Mouse (Mus musculus) midbrain, embryonic 11.5 days (tissue): ENCODE measurements around the gene Aim2. TPM values are rescaled to one million over a fixed set of nuclear protein-coding genes. Genes with fewer than 3 reads are reported as not detected.
"Not testable (repeated sequence)": the region's sequence is repeated elsewhere in the genome, so short reads cannot be mapped to it uniquely, and the experiment has no call there.

Experiments used
- ATAC-seq: fragments of 200-750 bp; cut with Nextera tagmentation; 2 replicates; pipeline ENCODE4 v1.8.0; 2017; ENCODE audit warnings: moderate TSS enrichment, moderate library complexity; ENCODE audit not compliant: low FRiP score
- DNase-seq: peaks from one replicate; pipeline ENCODE4 v3.0.0; 2015; ENCODE audit warnings: low spot score; ENCODE audit errors: missing footprints
- H3K27ac ChIP-seq: fragments of 300-500 bp; sonication (generic); 2 replicates; pipeline ENCODE4 v1.5.1; 2014; ENCODE audit warnings: low read depth, low read length
- H3K27me3 ChIP-seq: fragments of 300-500 bp; sonication (generic); 2 replicates; pipeline ENCODE4 v1.6.1; 2014; ENCODE audit warnings: mild to moderate bottlenecking, low read length, moderate library complexity, mixed read lengths; ENCODE audit not compliant: control insufficient read depth, insufficient read depth
- H3K36me3 ChIP-seq: fragments of 300-500 bp; sonication (generic); 2 replicates; pipeline ENCODE4 v1.6.1; 2014; ENCODE audit warnings: mild to moderate bottlenecking, low read length, moderate library complexity, mixed read lengths; ENCODE audit not compliant: control insufficient read depth, insufficient read depth
- H3K4me1 ChIP-seq: fragments of 300-500 bp; sonication (generic); 2 replicates; pipeline ENCODE4 v1.6.1; 2014; ENCODE audit warnings: low read length; ENCODE audit not compliant: control insufficient read depth, insufficient read depth
- H3K4me2 ChIP-seq: fragments of 300-500 bp; sonication (generic); 2 replicates; pipeline ENCODE4 v1.6.1; 2014; ENCODE audit warnings: mild to moderate bottlenecking, moderate library complexity
- H3K4me3 ChIP-seq: fragments of 300-500 bp; sonication (generic); 2 replicates; pipeline ENCODE4 v1.5.1; 2014; ENCODE audit warnings: low read depth, low read length
- H3K9ac ChIP-seq: fragments of 300-500 bp; sonication (generic); 2 replicates; pipeline ENCODE4 v1.6.1; 2014; ENCODE audit warnings: low read length
- H3K9me3 ChIP-seq: fragments of 300-500 bp; sonication (generic); 2 replicates; pipeline ENCODE4 v1.6.1; 2016; ENCODE audit warnings: low read length; ENCODE audit not compliant: control insufficient read depth
- WGBS: fragments of 180-500 bp; shearing (Covaris S2); extraction: QIAGEN DNeasy Blood & Tissue Kit; methylation state at CpG from one replicate; pipeline ENCODE4 v1.1.7; 2014; 5-methylcytosine and 5-hydroxymethylcytosine counted together
- polyA plus RNA-seq: library from polyadenylated mRNA; unstranded; fragments of >200 nt; fragmentation: Nextera tagmentation; extraction: Ambion mirVana; gene quantifications from 2 replicates; pipeline ENCODE4 v1.2.1, GENCODE M21; 2014

The Aim2 gene
- polyA plus RNA-seq, 1 experiment from 2014 or later, result 4.1 TPM

DNA sequence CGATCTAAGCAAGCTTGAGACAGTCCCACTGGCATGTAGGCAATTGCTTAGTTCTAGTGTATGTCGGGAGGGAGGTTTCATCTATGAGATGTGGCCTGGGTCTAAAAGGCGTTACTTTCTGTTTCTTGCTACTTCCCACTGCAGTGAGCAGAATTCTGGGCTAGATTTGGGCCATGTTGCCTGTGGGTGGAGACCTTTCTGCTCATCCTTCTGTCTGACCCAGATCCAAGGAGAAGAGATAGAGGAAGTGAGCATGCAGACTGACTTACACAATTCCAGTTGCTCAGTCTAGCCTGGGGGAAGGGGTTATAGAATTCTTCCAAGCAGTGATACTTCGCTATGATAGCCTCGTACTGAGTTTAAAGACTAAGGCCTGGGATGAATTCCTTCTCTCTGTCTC is 101.0 kb downstream of the Aim2 start:
- Histone ChIP-seq H3K4me3 (no peak overlapping the region), H3K36me3 (no peaks in the 10 kb centered on the region), H3K27ac (no peak overlapping the region), H3K4me2 (no peak overlapping the region), H3K9me3 (no peaks in the 10 kb centered on the region), H3K4me1 (no peaks in the 10 kb centered on the region), H3K27me3 (no peaks in the 10 kb centered on the region), H3K9ac (no peak overlapping the region)
- no peak for DNase-seq
- 92% methylated on average over 5 of the region's 5 CpGs for WGBS
- ATAC-seq, result no peak

DNA sequence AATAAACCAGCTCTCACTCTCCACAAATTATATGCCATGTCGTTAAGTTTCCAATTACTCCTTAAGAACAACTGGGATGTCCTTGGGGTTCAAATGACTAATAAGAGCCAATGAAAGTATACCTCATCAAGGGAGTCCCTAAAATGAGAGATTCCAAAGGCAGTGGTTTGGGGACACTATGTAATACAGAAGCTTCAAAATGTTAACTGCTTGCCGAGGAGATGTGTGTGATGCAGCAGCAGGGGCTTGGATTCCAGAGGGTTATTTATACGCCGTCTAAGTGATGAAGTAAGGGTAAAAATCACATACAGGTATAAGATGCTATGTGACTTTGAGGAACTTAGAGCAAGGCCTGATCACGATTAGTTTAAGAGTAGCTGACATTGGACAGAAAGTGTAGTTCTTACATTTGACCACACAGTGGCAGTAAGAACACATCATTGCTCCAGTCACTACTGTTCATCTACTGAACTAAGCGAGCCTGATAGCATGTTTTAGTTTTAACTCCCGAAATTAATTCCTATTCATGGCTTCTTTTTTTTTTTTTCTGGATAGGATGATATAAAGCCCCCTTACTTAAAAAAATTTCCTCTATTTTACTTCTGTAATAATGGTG is 105.6 kb downstream of the Aim2 start:
- Histone ChIP-seq H3K27ac (no peak overlapping the region), H3K4me1 (no peaks in the 10 kb centered on the region), H3K9ac (no peak overlapping the region), H3K4me3 (no peak overlapping the region), H3K4me2 (no peak overlapping the region), H3K9me3 (no peaks in the 10 kb centered on the region), H3K36me3 (no peaks in the 10 kb centered on the region), H3K27me3 (no peaks in the 10 kb centered on the region)
- 56% methylated on average over 7 of the region's 7 CpGs for WGBS
- peak; percentile 92 for DNase-seq
- peak; percentile 75 for ATAC-seq

DNA sequence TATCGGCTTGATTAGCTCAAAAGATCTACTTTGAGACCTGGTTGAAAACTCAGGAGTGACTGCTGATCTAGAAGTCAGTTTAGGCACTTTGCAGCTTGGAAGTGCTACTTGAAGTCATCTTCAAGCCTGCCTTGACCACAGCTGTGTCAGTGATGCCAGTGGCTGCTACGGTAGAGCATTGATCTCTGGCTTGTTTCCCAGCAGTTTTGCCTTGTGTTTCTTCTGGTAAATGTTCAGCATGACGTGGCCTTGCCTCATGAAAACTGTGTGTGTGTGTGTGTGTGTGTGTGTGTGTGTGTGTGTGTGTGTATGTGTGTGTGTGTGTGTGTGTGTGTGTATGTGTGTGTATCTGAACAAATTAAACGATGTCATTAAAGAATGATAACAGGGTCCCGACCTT is 106.1 kb downstream of the Aim2 start:
- 90% methylated on average over 5 of the region's 5 CpGs for WGBS
- H3K36me3 ChIP-seq, result no peaks in the 10 kb centered on the region
- no peak overlapping the region for H3K27ac ChIP-seq
- H3K4me3 ChIP-seq, result no peak overlapping the region
- H3K9ac ChIP-seq, result no peak overlapping the region
- no peak for DNase-seq
- no peak; the same call in 1 of the 2 replicates for ATAC-seq
- no peaks in the 10 kb centered on the region for H3K9me3 ChIP-seq
- H3K27me3 ChIP-seq, result no peaks in the 10 kb centered on the region
- no peak overlapping the region for H3K4me2 ChIP-seq
- H3K4me1 ChIP-seq, result no peaks in the 10 kb centered on the region

DNA sequence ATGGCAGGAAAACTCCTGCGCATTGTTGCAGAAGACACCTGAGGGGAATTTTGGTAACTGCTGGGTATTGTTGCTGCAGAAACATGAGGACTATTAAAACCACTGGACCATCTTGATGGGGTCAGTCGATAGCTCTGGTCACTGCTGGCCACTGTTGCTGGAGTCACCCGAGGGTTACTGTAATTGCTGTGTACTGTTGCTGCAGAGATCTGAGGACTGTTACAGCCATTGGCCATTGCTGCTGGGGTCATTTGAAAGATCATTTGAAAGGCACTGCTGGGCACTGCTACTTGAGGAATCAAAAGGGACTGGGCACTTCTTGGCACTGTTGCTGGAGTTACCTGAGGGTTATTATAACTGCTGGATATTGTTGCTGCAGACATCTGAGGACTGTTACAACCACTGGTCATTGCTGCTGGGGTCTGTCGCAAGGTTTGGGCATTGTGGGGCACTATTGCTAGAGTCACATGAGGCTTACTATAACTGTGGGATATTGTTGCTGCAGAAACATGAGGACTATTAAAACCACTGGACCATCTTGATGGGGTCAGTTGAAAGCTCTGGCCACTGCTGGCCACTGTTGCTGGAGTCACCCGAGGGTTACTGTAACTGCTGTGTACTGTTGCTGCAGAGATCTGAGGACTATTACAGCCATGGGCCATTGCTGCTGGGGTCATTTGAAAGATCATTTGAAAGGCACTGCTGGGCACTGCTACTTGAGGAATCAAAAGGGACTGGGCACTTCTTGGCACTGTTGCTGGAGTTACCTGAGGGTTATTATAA is 129.9 kb downstream of the Aim2 start:
- not testable (repeated sequence) for H3K27ac ChIP-seq, DNase-seq, H3K4me3 ChIP-seq, H3K9ac ChIP-seq, H3K27me3 ChIP-seq, H3K4me2 ChIP-seq, ATAC-seq, H3K4me1 ChIP-seq, H3K9me3 ChIP-seq, H3K36me3 ChIP-seq
- 86% methylated on average over 5 of the region's 5 CpGs for WGBS

DNA sequence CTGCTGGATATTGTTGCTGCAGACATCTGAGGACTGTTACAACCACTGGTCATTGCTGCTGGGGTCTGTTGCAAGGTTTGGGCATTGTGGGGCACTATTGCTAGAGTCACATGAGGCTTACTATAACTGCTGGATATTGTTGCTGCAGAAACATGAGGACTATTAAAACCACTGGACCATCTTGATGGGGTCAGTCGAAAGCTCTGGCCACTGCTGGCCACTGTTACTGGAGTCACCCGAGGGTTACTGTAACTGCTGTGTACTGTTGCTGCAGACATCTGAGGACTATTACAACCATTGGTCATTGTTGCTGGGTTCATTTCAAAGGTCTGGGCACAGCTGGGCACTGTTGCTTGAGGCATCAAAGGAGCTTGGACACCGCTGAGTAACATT is 130.5 kb downstream of the Aim2 start:
- WGBS, result 83% methylated on average over 3 of the region's 3 CpGs
- not testable (repeated sequence) for H3K4me1 ChIP-seq, H3K27me3 ChIP-seq, DNase-seq, H3K27ac ChIP-seq, H3K4me2 ChIP-seq, ATAC-seq, H3K4me3 ChIP-seq, H3K36me3 ChIP-seq, H3K9ac ChIP-seq, H3K9me3 ChIP-seq

GRCm38 (mm10) chr1:173490812-173491480 is 140.3 kb downstream of the Aim2 start, which contains the start of gene Ifi206:
Gene Ifi206 (minus strand): TSS chr1:173491041.
- 82% methylated on average over 3 of the region's 3 CpGs for WGBS
- not testable (repeated sequence) for ATAC-seq, H3K4me1 ChIP-seq, H3K36me3 ChIP-seq, H3K27ac ChIP-seq, H3K9me3 ChIP-seq, H3K27me3 ChIP-seq, H3K4me2 ChIP-seq, H3K4me3 ChIP-seq, DNase-seq, H3K9ac ChIP-seq

DNA sequence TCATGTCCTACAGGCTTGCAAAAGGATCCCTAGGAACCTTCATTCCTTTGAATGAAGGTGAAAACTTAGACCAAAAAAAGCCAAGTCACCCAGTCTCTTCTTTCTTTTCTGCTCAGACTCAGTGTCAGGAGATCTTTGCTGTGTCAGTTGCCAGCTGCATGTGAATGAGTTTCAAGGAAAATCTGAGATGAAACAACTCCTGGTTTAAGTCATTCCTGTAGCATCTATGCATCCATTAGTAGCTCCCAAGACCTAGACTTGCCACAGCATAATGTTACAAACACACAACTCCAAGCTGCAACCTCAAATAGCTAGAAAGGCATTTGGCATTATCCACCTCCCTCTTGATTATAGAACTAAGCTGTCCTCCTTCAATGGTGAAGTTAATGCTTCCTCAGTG is 140.8 kb downstream of the Aim2 start:
- H3K36me3 ChIP-seq, DNase-seq, H3K27me3 ChIP-seq, H3K4me2 ChIP-seq, H3K9ac ChIP-seq, H3K9me3 ChIP-seq, ATAC-seq, H3K4me1 ChIP-seq, H3K27ac ChIP-seq, H3K4me3 ChIP-seq: not testable (repeated sequence)

- WGBS, result 85% methylated on average over 2 of the region's 2 CpGs
- DNase-seq, H3K4me2 ChIP-seq, H3K9ac ChIP-seq, H3K36me3 ChIP-seq, ATAC-seq, H3K27ac ChIP-seq, H3K9me3 ChIP-seq, H3K27me3 ChIP-seq, H3K4me3 ChIP-seq, H3K4me1 ChIP-seq: not testable (repeated sequence)
Observed at GRCm38 (mm10) chr1:173510595-173510994, 159.9 kb downstream of the Aim2 start.
